Mouse (Mus musculus): Measurements from ENCODE around the gene Arhgap10.

DNA sequence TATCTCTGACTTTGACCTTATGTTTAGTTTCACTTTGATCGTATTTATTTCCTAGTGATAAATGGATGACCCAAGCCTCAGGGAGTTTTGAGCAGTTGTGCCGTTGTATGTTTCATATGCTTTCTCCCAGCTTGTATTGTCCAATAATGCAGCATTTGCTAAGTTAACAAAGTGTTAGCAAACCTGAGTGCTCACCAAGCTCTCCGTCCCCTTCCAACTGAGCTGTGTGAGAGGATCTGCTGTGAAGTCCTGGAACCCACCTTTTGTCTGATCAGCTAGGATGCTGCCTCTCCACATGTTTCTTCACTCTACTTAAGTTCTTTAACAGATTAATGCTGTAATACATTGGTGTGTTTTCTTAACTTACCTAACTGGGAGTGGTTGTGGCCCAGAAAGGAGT, 276.4 kb downstream of the Arhgap10 start:
- no peak for TF ChIP-seq CTCF (IDR thresholded peaks at IDR 0.05; ENCODE audit: control insufficient read depth, insufficient read depth, insufficient replicate concordance, low read depth, low read length)
- TF ChIP-seq POLR2A (IDR thresholded peaks at IDR 0.05; ENCODE audit: control insufficient read depth, low read depth, low read length): no peak
